Mouse (Mus musculus) bone marrow, adult 2 months (tissue): ENCODE measurements at regions not wholly inside any gene's neighbourhood (a gene's known extent, or its start where the extent isn't known, plus 50 kb on each side); places are given as distances from the start of the nearest gene placed in this dataset.

Experiments used
- CTCF ChIP-seq: fragments of 200-500 bp; IDR thresholded peaks from 2 replicates; pipeline ENCODE4 v1.5.1; 2011; ENCODE audit warnings: low read length, control low read depth; ENCODE audit not compliant: control insufficient read depth, insufficient read depth
- POLR2A ChIP-seq: fragments of 200-500 bp; IDR thresholded peaks from 2 replicates; pipeline ENCODE4 v1.6.1; 2011; ENCODE audit warnings: low read depth, mild to moderate bottlenecking, control low read depth, low read length, borderline replicate concordance; ENCODE audit not compliant: control insufficient read depth

DNA sequence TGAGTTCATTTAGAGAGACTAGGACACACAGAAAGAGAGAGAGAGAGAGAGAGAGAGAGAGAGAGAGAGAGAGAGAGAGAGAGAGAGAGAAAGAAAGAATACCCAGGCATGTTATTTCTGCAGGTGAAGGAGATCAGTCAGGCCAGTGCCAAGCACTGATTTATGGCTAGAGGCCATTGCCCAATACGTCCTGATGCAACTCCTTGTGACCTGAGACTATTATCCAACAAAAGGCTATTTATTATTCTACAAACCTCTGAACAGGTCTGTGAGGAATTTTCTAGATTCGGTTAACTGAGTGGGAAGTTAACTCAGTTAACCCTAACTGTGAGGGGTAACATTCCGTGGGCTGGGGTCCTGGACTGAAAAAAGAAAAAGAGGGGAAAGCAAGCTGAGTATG is 84.5 kb upstream of the Spin1 start:
- TF ChIP-seq POLR2A (no peak), CTCF (no peak)
